Mouse (Mus musculus) stomach, postnatal 0 days (tissue): ENCODE results near the gene Asic4. TPM values are rescaled to one million over a fixed set of nuclear protein-coding genes. Genes with fewer than 3 reads are reported as not detected.
A peak's percentile ranks its signal among the peaks of the same experiment; 100 is the strongest.

Source experiments
- ATAC-seq: fragments of 200-750 bp; cut with Nextera tagmentation; 2 replicates; pipeline ENCODE4 v1.8.0; 2017; ENCODE audit not compliant: low FRiP score, low TSS enrichment
- DNase-seq: peaks from one replicate; pipeline ENCODE4 v3.0.0-alpha.2; 2016; ENCODE audit warnings: low spot score
- H3K27ac ChIP-seq: fragments of 300-500 bp; sonication (generic); replicated peaks from 2 replicates; pipeline ENCODE4 v1.5.1; 2014; ENCODE audit warnings: mild to moderate bottlenecking, control low read depth
- H3K27me3 ChIP-seq: fragments of 300-500 bp; sonication (generic); 2 replicates; pipeline ENCODE4 v1.6.1; 2014; ENCODE audit warnings: low read length; ENCODE audit not compliant: control insufficient read depth, insufficient read depth
- H3K36me3 ChIP-seq: fragments of 300-500 bp; sonication (generic); 2 replicates; pipeline ENCODE4 v1.6.1; 2014; ENCODE audit warnings: low read length, mixed read lengths; ENCODE audit not compliant: control insufficient read depth, insufficient read depth
- H3K4me1 ChIP-seq: fragments of 300-500 bp; sonication (generic); replicated peaks from 2 replicates; pipeline ENCODE4 v1.6.1; 2014; ENCODE audit warnings: antibody characterized with exemption; ENCODE audit not compliant: control insufficient read depth, insufficient read depth
- H3K4me2 ChIP-seq: fragments of 300-500 bp; sonication (generic); replicated peaks from 2 replicates; pipeline ENCODE4 v1.6.1; 2014; ENCODE audit warnings: low read depth, mild to moderate bottlenecking, control low read depth, moderate library complexity
- H3K4me3 ChIP-seq: fragments of 300-500 bp; sonication (generic); 2 replicates; pipeline ENCODE4 v1.5.1; 2014; ENCODE audit warnings: low read depth, low read length, control low read depth
- H3K9ac ChIP-seq: fragments of 300-500 bp; sonication (generic); 2 replicates; pipeline ENCODE4 v1.6.1; 2014; ENCODE audit warnings: mild to moderate bottlenecking, low read length, control low read depth, mixed read lengths
- H3K9me3 ChIP-seq: fragments of 300-500 bp; sonication (generic); 2 replicates; pipeline ENCODE4 v1.6.1; 2016; ENCODE audit warnings: low read length; ENCODE audit not compliant: control insufficient read depth
- CTCF ChIP-seq: IDR thresholded peaks from 2 replicates; pipeline ENCODE4 v1.5.1; 2016; ENCODE audit warnings: antibody characterized with exemption, low read depth, mild to moderate bottlenecking, moderate library complexity
- EP300 ChIP-seq: optimal IDR thresholded peaks from 2 replicates; pipeline ENCODE3; 2016; ENCODE audit warnings: antibody characterized with exemption
- WGBS: fragments of 180-500 bp; shearing (Covaris S2); extraction: QIAGEN DNeasy Blood & Tissue Kit; methylation state at CpG from one replicate; pipeline ENCODE4 v1.1.7; 2014; 5-methylcytosine and 5-hydroxymethylcytosine counted together
- polyA plus RNA-seq: library from polyadenylated mRNA; unstranded; fragments of >200 nt; fragmentation: Nextera tagmentation; extraction: Ambion mirVana; gene quantifications from 2 replicates; pipeline ENCODE4 v1.2.1, GENCODE M21; 2015

The Asic4 gene
- polyA plus RNA-seq, 1 experiment from 2014 or later: 0.55 TPM

GRCm38 (mm10) chr1:75505956-75506831 is 56.0 kb downstream of the Asic4 start, which contains the start of gene Obsl1:
Obsl1 (minus strand) TSS chr1:75506452.
- TF ChIP-seq EP300 (no peak), CTCF (no peak)
- Histone ChIP-seq H3K27ac (peak within 1 kb of the TSS; percentile 95), H3K9me3 (no peaks in the 10 kb centered on the region), H3K27me3 (no peaks in the 10 kb centered on the region), H3K4me1 (no peaks in the 10 kb centered on the region; the same call in 1 of the 2 replicates), H3K9ac (peak within 1 kb of the TSS; percentile 93), H3K4me2 (peak within 1 kb of the TSS; percentile 91), H3K4me3 (peak within 1 kb of the TSS; percentile 85), H3K36me3 (peaks cover 5% of the 10 kb centered on the region)
- DNase-seq (peak; percentile 70), ATAC-seq (peak; percentile 79)
- under 1% methylated on average over 60 of the region's 65 CpGs for WGBS

- Histone ChIP-seq H3K4me2 (peak within 1 kb of the TSS; percentile 91), H3K27ac (peak within 1 kb of the TSS; percentile 95), H3K4me1 (no peaks in the 10 kb centered on the region; the same call in 1 of the 2 replicates), H3K9me3 (no peaks in the 10 kb centered on the region), H3K9ac (peak within 1 kb of the TSS; percentile 93), H3K4me3 (peak within 1 kb of the TSS; percentile 85), H3K36me3 (peaks cover 1% of the 10 kb centered on the region; the same call in 1 of the 2 replicates), H3K27me3 (no peaks in the 10 kb centered on the region)
- 54% methylated on average over 10 of the region's 10 CpGs for WGBS
- ATAC-seq (no peak), DNase-seq (no peak)
- TF ChIP-seq EP300: no peak
- no peak for TF ChIP-seq CTCF
Measured at GRCm38 (mm10) chr1:75507006-75507405, 56.8 kb downstream of the Asic4 start, which contains the start of gene Inha. Inha (plus strand) TSS chr1:75507077.

GRCm38 (mm10) chr1:75509586-75509985 is 59.4 kb downstream of the Asic4 start:
- ATAC-seq (no peak), DNase-seq (no peak)
- no peaks in the 10 kb centered on the region for H3K27me3 ChIP-seq
- no peak overlapping the region for H3K27ac ChIP-seq
- no peaks in the 10 kb centered on the region; the same call in 1 of the 2 replicates for H3K4me1 ChIP-seq
- TF ChIP-seq EP300: no peak
- no peak for TF ChIP-seq CTCF
- H3K4me3 ChIP-seq: no peak overlapping the region
- 61% methylated on average over 20 of the region's 20 CpGs for WGBS
- 0 out of 2 replicates have a peak overlapping the region, but pooled peaks have one; percentile 13 for H3K9ac ChIP-seq
- H3K4me2 ChIP-seq: no peak overlapping the region
- no peaks in the 10 kb centered on the region for H3K9me3 ChIP-seq
- H3K36me3 ChIP-seq: no peaks in the 10 kb centered on the region

- DNase-seq (no peak), ATAC-seq (no peak)
- TF ChIP-seq EP300: no peak
- no peaks in the 10 kb centered on the region for H3K27me3 ChIP-seq
- no peak overlapping the region for H3K9ac ChIP-seq
- 74% methylated on average over 5 of the region's 5 CpGs for WGBS
- no peaks in the 10 kb centered on the region for H3K9me3 ChIP-seq
- H3K4me3 ChIP-seq: no peak overlapping the region
- H3K27ac ChIP-seq: no peak overlapping the region
- H3K4me2 ChIP-seq: no peak overlapping the region
- no peaks in the 10 kb centered on the region for H3K36me3 ChIP-seq
- H3K4me1 ChIP-seq: no peaks in the 10 kb centered on the region; the same call in 1 of the 2 replicates
Measured at GRCm38 (mm10) chr1:75510154-75510553, 59.9 kb downstream of the Asic4 start.

- no peaks in the 10 kb centered on the region for H3K9me3 ChIP-seq
- 49% methylated on average over 4 of the region's 4 CpGs for WGBS
- 0 out of 2 replicates have a peak overlapping the region, but pooled peaks have one; percentile 30 for H3K27ac ChIP-seq
- no peak overlapping the region for H3K4me2 ChIP-seq
- H3K36me3 ChIP-seq: no peaks in the 10 kb centered on the region
- peak; percentile 61 for DNase-seq
- no peaks in the 10 kb centered on the region for H3K27me3 ChIP-seq
- peak; percentile 46 for ATAC-seq
- no peak overlapping the region for H3K4me3 ChIP-seq
- H3K4me1 ChIP-seq: no peaks in the 10 kb centered on the region; the same call in 1 of the 2 replicates
- H3K9ac ChIP-seq: no peak overlapping the region; the same call in 1 of the 2 replicates
- TF ChIP-seq EP300 (no peak), CTCF (no peak)
Measured at GRCm38 (mm10) chr1:75511437-75512210, 61.4 kb downstream of the Asic4 start.
